Mouse (Mus musculus) bone marrow, adult 2 months (tissue): ENCODE measurements at regions not wholly inside any gene's neighbourhood (a gene's known extent, or its start where the extent isn't known, plus 50 kb on each side); places are given as distances from the start of the nearest gene placed in this dataset.

Source experiments
- CTCF ChIP-seq: fragments of 200-500 bp; IDR thresholded peaks from 2 replicates; pipeline ENCODE4 v1.5.1; 2011; ENCODE audit warnings: low read length, control low read depth; ENCODE audit not compliant: control insufficient read depth, insufficient read depth
- POLR2A ChIP-seq: fragments of 200-500 bp; IDR thresholded peaks from 2 replicates; pipeline ENCODE4 v1.6.1; 2011; ENCODE audit warnings: low read depth, mild to moderate bottlenecking, control low read depth, low read length, borderline replicate concordance; ENCODE audit not compliant: control insufficient read depth

- TF ChIP-seq POLR2A (no peak), CTCF (no peak)
These were observed 251.7 kb downstream of the Slc4a3 start for GRCm38 (mm10) chr1:75797793-75798192.
